Mouse (Mus musculus) hindbrain, embryonic 13.5 days (tissue): ENCODE results near the gene Kars. TPM values are rescaled to one million over a fixed set of nuclear protein-coding genes. Genes with fewer than 3 reads are reported as not detected.

Experiments
- ATAC-seq: fragments of 200-750 bp; cut with Nextera tagmentation; 2 replicates; pipeline ENCODE4 v1.8.0; 2017; ENCODE audit warnings: moderate TSS enrichment; ENCODE audit not compliant: low FRiP score
- H3K27ac ChIP-seq: fragments of 300-500 bp; sonication (generic); 2 replicates; pipeline ENCODE4 v1.5.1; 2015; ENCODE audit warnings: inconsistent platforms, mild to moderate bottlenecking, moderate library complexity
- H3K27me3 ChIP-seq: fragments of 300-500 bp; sonication (generic); 2 replicates; pipeline ENCODE4 v1.6.1; 2015; ENCODE audit warnings: mild to moderate bottlenecking, inconsistent platforms
- H3K36me3 ChIP-seq: fragments of 300-500 bp; sonication (generic); 2 replicates; pipeline ENCODE4 v1.6.1; 2015; ENCODE audit warnings: mild to moderate bottlenecking, inconsistent platforms
- H3K4me1 ChIP-seq: fragments of 300-500 bp; sonication (generic); replicated peaks from 2 replicates; pipeline ENCODE4 v1.6.1; 2015; ENCODE audit warnings: inconsistent platforms
- H3K4me2 ChIP-seq: fragments of 300-500 bp; sonication (generic); 2 replicates; pipeline ENCODE4 v1.6.1; 2015; ENCODE audit warnings: inconsistent platforms, mild to moderate bottlenecking, moderate library complexity
- H3K4me3 ChIP-seq: fragments of 300-500 bp; sonication (generic); 2 replicates; pipeline ENCODE4 v1.5.1; 2015; ENCODE audit warnings: mild to moderate bottlenecking, inconsistent platforms
- H3K9ac ChIP-seq: fragments of 300-500 bp; sonication (generic); 2 replicates; pipeline ENCODE4 v1.6.1; 2015; ENCODE audit warnings: mild to moderate bottlenecking, inconsistent platforms
- H3K9me3 ChIP-seq: fragments of 300-500 bp; sonication (generic); 2 replicates; pipeline ENCODE4 v1.6.1; 2016; ENCODE audit warnings: inconsistent platforms
- WGBS: fragments of 180-500 bp; shearing (Covaris S2); methylation state at CpG from one replicate; pipeline ENCODE4 v1.1.7; 2015; 5-methylcytosine and 5-hydroxymethylcytosine counted together
- polyA plus RNA-seq: library from polyadenylated mRNA; unstranded; fragments of >200 nt; fragmentation: Nextera tagmentation; extraction: Ambion mirVana; gene quantifications from 2 replicates; pipeline ENCODE4 v1.2.1, GENCODE M21; 2015

Gene Kars
- polyA plus RNA-seq, 1 experiment from 2014 or later, result 171 TPM

- Histone ChIP-seq H3K4me3 (peak overlapping the region; percentile 96), H3K4me1 (peaks cover 29% of the 10 kb centered on the region), H3K4me2 (peak overlapping the region; percentile 83), H3K9me3 (no peaks in the 10 kb centered on the region), H3K27ac (peak overlapping the region; percentile 89), H3K27me3 (no peaks in the 10 kb centered on the region), H3K9ac (peak overlapping the region; percentile 97), H3K36me3 (peaks cover 13% of the 10 kb centered on the region)
- under 1% methylated on average over 40 of the region's 40 CpGs for WGBS
- peak; percentile 8 for ATAC-seq
These were observed 706 bp upstream of the Kars start for GRCm38 (mm10) chr8:112011816-112012242.

DNA sequence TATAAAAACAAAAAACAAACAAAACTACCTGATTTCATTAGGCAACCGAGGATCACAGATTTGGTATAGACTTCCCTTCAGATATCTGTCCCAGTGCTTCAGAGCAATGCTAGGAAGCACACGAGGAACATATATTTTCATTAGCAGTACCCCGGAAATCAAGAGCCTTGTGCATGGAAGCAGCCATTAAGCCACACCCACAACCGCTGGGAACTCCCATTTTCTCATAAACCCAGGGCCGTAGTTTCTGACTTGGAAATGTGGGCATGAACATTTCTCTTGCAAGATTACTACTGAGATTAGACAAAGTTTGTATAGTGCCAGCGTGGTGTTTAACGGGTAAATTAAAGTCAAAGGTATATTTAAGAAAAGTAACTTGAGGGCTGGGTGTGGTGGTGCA is 1.6 kb downstream of the Kars start:
- Histone ChIP-seq H3K4me1 (peaks cover 25% of the 10 kb centered on the region), H3K27ac (no peak overlapping the region), H3K9me3 (no peaks in the 10 kb centered on the region), H3K4me3 (no peak overlapping the region), H3K9ac (no peak overlapping the region), H3K36me3 (peaks cover 13% of the 10 kb centered on the region), H3K4me2 (0 out of 2 replicates have a peak overlapping the region, but pooled peaks have one; percentile 83), H3K27me3 (no peaks in the 10 kb centered on the region)
- no peak for ATAC-seq
- WGBS, result 95% methylated on average over 7 of the region's 7 CpGs

DNA sequence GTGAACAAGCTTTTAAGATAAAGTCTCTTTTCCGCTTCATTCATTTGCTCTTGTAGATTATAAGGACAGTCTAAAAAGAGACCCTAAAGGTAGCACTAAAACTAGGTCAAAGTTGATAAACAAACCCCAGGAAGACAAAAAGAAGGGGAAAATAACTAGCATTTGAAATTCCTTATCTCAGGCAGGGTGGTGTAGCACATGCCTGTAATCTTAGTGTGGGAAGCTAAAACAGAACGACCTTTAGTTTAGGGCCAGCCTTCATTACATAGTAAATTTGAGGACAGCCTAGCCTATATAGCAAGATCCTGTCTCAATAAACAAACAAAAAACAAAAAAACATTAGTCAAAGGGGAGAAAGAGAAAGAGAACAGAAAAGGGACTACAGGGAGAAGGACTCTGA is 3.5 kb downstream of the Kars start:
- Histone ChIP-seq H3K36me3 (peaks cover 29% of the 10 kb centered on the region), H3K27me3 (no peaks in the 10 kb centered on the region), H3K4me2 (no peak overlapping the region), H3K4me3 (no peak overlapping the region), H3K27ac (no peak overlapping the region), H3K9ac (no peak overlapping the region), H3K4me1 (peaks cover 18% of the 10 kb centered on the region), H3K9me3 (no peaks in the 10 kb centered on the region)
- WGBS, result 94% methylated on average over 2 of the region's 2 CpGs
- no peak for ATAC-seq

DNA sequence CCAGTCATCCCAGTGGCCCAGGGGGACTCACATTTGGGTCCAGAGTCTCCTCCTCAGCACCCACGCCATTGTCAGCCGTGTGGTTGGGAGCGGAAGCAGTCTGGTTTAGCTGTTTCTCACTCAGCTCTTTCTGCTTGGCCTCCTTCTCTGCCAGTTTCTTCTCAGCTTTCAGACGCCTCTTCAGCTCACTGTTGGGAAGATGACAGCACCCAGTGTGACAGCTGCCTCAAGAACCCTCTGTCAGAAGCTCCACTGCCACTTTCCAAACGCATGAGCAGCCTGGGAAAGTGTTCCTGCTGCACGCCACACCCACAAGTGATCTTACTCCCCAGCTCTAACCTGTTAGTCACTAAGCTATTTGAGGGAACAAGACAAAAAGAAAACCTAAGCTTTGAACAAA is 5.5 kb downstream of the Kars start:
- no peaks in the 10 kb centered on the region for H3K9me3 ChIP-seq
- WGBS, result 94% methylated on average over 6 of the region's 6 CpGs
- no peak for ATAC-seq
- H3K4me1 ChIP-seq, result peaks cover 11% of the 10 kb centered on the region
- no peaks in the 10 kb centered on the region for H3K27me3 ChIP-seq
- H3K27ac ChIP-seq, result no peak overlapping the region
- H3K36me3 ChIP-seq, result peaks cover 50% of the 10 kb centered on the region
- H3K4me2 ChIP-seq, result no peak overlapping the region
- H3K9ac ChIP-seq, result no peak overlapping the region
- no peak overlapping the region for H3K4me3 ChIP-seq

GRCm38 (mm10) chr8:112004754-112005153 is 6.4 kb downstream of the Kars start:
- no peak overlapping the region for H3K9ac ChIP-seq
- no peak overlapping the region for H3K27ac ChIP-seq
- no peak for ATAC-seq
- H3K4me3 ChIP-seq, result no peak overlapping the region
- H3K4me2 ChIP-seq, result no peak overlapping the region
- H3K4me1 ChIP-seq, result peaks cover 3% of the 10 kb centered on the region
- peaks cover 58% of the 10 kb centered on the region for H3K36me3 ChIP-seq
- H3K9me3 ChIP-seq, result no peaks in the 10 kb centered on the region
- H3K27me3 ChIP-seq, result no peaks in the 10 kb centered on the region

DNA sequence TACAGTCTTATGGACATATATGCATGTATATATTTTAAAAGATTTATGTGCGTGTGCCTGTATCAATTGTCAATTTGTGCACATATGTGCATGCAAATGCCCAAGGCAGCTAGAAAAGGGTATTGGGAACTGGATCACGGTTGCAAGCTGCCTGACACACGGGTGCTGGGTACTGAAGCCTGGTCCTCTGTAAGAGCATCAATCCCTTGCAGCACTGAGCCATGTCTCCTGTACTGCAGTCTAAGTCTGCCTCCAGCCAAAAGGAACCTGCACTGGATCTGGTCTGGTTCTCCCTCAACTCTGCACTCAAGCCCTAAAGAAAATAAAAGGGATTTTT is 18.5 kb downstream of the Kars start:
- no peak overlapping the region for H3K9ac ChIP-seq

GRCm38 (mm10) chr8:111992013-111992702 is 19.0 kb downstream of the Kars start, which contains the start of gene Adat1:
Adat1 (minus strand) TSS chr8:111992302.
- peak within 1 kb of the TSS; percentile 88 for H3K9ac ChIP-seq
- peak within 1 kb of the TSS; percentile 67 for H3K27ac ChIP-seq
- H3K9me3 ChIP-seq, result no peaks in the 10 kb centered on the region
- H3K27me3 ChIP-seq, result no peaks in the 10 kb centered on the region
- peak within 1 kb of the TSS; percentile 81 for H3K4me3 ChIP-seq
- peaks cover 56% of the 10 kb centered on the region for H3K36me3 ChIP-seq
- peak within 1 kb of the TSS; percentile 74 for H3K4me2 ChIP-seq
- 6% methylated on average over 32 of the region's 33 CpGs for WGBS
- peak; percentile 96 for ATAC-seq
- peaks cover 8% of the 10 kb centered on the region for H3K4me1 ChIP-seq

More for the DNA sequence above, 18.5 kb downstream of the Kars start:
- no peaks in the 10 kb centered on the region for H3K27me3 ChIP-seq
- H3K4me3 ChIP-seq, result peak overlapping the region; percentile 81; the same call in 1 of the 2 replicates
- peaks cover 8% of the 10 kb centered on the region for H3K4me1 ChIP-seq
- H3K4me2 ChIP-seq, result no peak overlapping the region; the same call in 1 of the 2 replicates
- WGBS, result 71% methylated on average over 3 of the region's 3 CpGs
- no peaks in the 10 kb centered on the region for H3K9me3 ChIP-seq
- ATAC-seq, result peak; percentile 55; the same call in 1 of the 2 replicates
- H3K27ac ChIP-seq, result no peak overlapping the region
- H3K36me3 ChIP-seq, result peaks cover 56% of the 10 kb centered on the region

DNA sequence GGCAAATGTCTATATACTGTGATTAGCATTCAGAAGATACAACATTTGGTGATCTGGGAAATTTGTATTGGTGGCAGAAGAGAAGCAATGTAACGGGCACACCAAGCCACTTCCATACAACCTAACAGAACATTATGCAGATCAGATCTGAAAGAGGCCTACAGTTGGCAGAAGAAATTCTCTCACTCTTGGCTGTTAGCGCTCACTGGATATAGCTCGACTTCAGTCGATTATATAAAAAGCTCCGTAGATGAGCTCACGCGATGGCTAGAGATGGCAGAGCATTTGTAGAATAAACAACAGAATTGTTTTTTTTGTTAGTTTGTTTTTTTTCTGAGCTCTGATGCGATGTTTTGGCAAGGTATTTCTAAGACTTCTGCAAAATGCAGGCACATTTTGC is 19.8 kb downstream of the Kars start:
- 67% methylated on average over 8 of the region's 8 CpGs for WGBS
- ATAC-seq, result no peak

GRCm38 (mm10) chr8:111989911-111990310 is 21.2 kb downstream of the Kars start:
- Histone ChIP-seq H3K9ac (no peak overlapping the region), H3K27ac (no peak overlapping the region), H3K27me3 (no peaks in the 10 kb centered on the region), H3K36me3 (peaks cover 52% of the 10 kb centered on the region), H3K4me1 (peaks cover 8% of the 10 kb centered on the region), H3K9me3 (no peaks in the 10 kb centered on the region), H3K4me3 (no peak overlapping the region), H3K4me2 (no peak overlapping the region)
- 15% methylated on average over 7 of the region's 7 CpGs for WGBS
- ATAC-seq, result no peak

More for the DNA sequence above, 19.8 kb downstream of the Kars start:
- Histone ChIP-seq H3K27me3 (no peaks in the 10 kb centered on the region), H3K4me2 (peak overlapping the region; percentile 74), H3K9me3 (no peaks in the 10 kb centered on the region), H3K4me1 (peaks cover 8% of the 10 kb centered on the region), H3K36me3 (peaks cover 53% of the 10 kb centered on the region), H3K27ac (no peak overlapping the region), H3K4me3 (peak overlapping the region; percentile 81), H3K9ac (peak overlapping the region; percentile 88)

- Histone ChIP-seq H3K27me3 (no peaks in the 10 kb centered on the region), H3K4me2 (no peak overlapping the region), H3K4me3 (no peak overlapping the region), H3K27ac (no peak overlapping the region), H3K9ac (no peak overlapping the region), H3K36me3 (peaks cover 63% of the 10 kb centered on the region), H3K9me3 (no peaks in the 10 kb centered on the region), H3K4me1 (no peaks in the 10 kb centered on the region)
- no peak for ATAC-seq
- WGBS, result 89% methylated on average over 10 of the region's 10 CpGs
These were observed 26.6 kb downstream of the Kars start for GRCm38 (mm10) chr8:111984511-111984910.

GRCm38 (mm10) chr8:111982116-111982515 is 29.0 kb downstream of the Kars start:
- Histone ChIP-seq H3K27ac (no peak overlapping the region), H3K36me3 (peaks cover 61% of the 10 kb centered on the region), H3K4me1 (no peaks in the 10 kb centered on the region), H3K9ac (no peak overlapping the region), H3K9me3 (no peaks in the 10 kb centered on the region), H3K4me2 (no peak overlapping the region), H3K27me3 (no peaks in the 10 kb centered on the region), H3K4me3 (no peak overlapping the region)
- 85% methylated on average over 7 of the region's 7 CpGs for WGBS
- no peak for ATAC-seq

- no peaks in the 10 kb centered on the region for H3K4me1 ChIP-seq
- peaks cover 57% of the 10 kb centered on the region for H3K36me3 ChIP-seq
- H3K4me2 ChIP-seq, result no peak overlapping the region
- WGBS, result 80% methylated on average over 10 of the region's 10 CpGs
- no peak for ATAC-seq
- H3K27ac ChIP-seq, result no peak overlapping the region
- H3K27me3 ChIP-seq, result no peaks in the 10 kb centered on the region
- H3K9me3 ChIP-seq, result no peaks in the 10 kb centered on the region
- H3K9ac ChIP-seq, result 0 out of 2 replicates have a peak overlapping the region, but pooled peaks have one; percentile 5
- no peak overlapping the region for H3K4me3 ChIP-seq
These were observed 33.0 kb downstream of the Kars start for GRCm38 (mm10) chr8:111978147-111978546.

DNA sequence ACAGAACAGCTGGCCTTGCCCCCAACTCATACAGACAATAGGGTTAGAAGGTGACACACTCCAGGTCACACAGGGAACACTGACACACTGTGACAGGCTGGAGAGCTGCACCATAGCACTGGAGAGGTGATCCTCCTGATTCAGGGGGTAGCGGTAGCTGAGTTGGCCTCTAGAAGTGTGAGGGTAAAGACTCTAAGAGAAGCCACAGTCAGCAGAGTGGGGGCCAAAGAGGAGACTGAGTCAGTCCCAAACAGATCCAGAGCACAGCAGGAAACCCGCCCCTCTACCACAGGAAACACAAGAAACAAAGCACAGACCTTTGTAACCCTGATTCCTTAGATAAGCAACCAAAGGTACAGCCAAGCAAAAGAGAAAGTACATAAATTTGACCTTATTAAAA is 34.8 kb downstream of the Kars start:
- peaks cover 56% of the 10 kb centered on the region for H3K36me3 ChIP-seq

More for the DNA sequence above, 34.8 kb downstream of the Kars start:
- no peak for ATAC-seq
- Histone ChIP-seq H3K27ac (no peak overlapping the region), H3K4me1 (no peaks in the 10 kb centered on the region), H3K9me3 (no peaks in the 10 kb centered on the region), H3K4me3 (no peak overlapping the region), H3K27me3 (no peaks in the 10 kb centered on the region), H3K9ac (no peak overlapping the region), H3K4me2 (no peak overlapping the region)
- 90% methylated on average over 2 of the region's 2 CpGs for WGBS
